Mouse (Mus musculus): Measurements from ENCODE around the gene Auh.

GRCm38 (mm10) chr13:52912495-52912894 lies 17.0 kb downstream of the Auh start:
- TF ChIP-seq MAX (IDR thresholded peaks at IDR 0.05; ENCODE audit: low read length), result no peak; the same call in 1 of the 2 replicates
- no peak for TF ChIP-seq CTCF (conservative IDR thresholded peaks at IDR 0.05 in 1 of 2, IDR thresholded peaks at IDR 0.05 in 1 of 2; ENCODE audit: low read depth in 2 of 2, low read length in 2 of 2)
- no peak for TF ChIP-seq ZKSCAN1 (IDR thresholded peaks at IDR 0.05; ENCODE audit: borderline replicate concordance, low read depth, low read length)
- no peak for TF ChIP-seq EP300 (IDR thresholded peaks at IDR 0.05; ENCODE audit: low read length)
- no peak; the same call in 1 of the 2 replicates for TF ChIP-seq POLR2A (IDR thresholded peaks at IDR 0.05; ENCODE audit: low read depth, low read length)
- no peak for TF ChIP-seq POLR2AphosphoS2 (IDR thresholded peaks at IDR 0.05; ENCODE audit: low read depth, low read length)
- no peak for TF ChIP-seq HCFC1 (IDR thresholded peaks at IDR 0.05; ENCODE audit: low read depth, low read length)
